Mouse (Mus musculus) brown adipose tissue, adult 24 weeks (tissue): ENCODE measurements around the gene Ubald2. TPM values are rescaled to one million over a fixed set of nuclear protein-coding genes. Genes with fewer than 3 reads are reported as not detected.

Experiments
- H3K27ac ChIP-seq: fragments of 200-500 bp; replicated peaks from 2 replicates; pipeline ENCODE4 v1.5.1; 2012; ENCODE audit warnings: low read depth, mild to moderate bottlenecking, low read length
- H3K4me1 ChIP-seq: fragments of 200-500 bp; 2 replicates; pipeline ENCODE4 v1.6.1; 2012; ENCODE audit warnings: low read length, mixed read lengths; ENCODE audit not compliant: control insufficient read depth, insufficient read depth, insufficient read length
- H3K4me3 ChIP-seq: fragments of 200-500 bp; 2 replicates; pipeline ENCODE4 v1.5.1; 2012; ENCODE audit warnings: low read depth, mild to moderate bottlenecking, low read length, moderate library complexity; ENCODE audit not compliant: insufficient read depth
- polyA plus RNA-seq: library from polyadenylated mRNA; stranded (reverse); fragments of >200 nt; gene quantifications from 2 replicates; pipeline ENCODE4 v1.2.4, GENCODE M21; 2012; ENCODE audit not compliant: missing spikeins, insufficient read depth, insufficient read length

Ubald2 gene
- polyA plus RNA-seq, 1 experiment = 38.4 TPM

DNA sequence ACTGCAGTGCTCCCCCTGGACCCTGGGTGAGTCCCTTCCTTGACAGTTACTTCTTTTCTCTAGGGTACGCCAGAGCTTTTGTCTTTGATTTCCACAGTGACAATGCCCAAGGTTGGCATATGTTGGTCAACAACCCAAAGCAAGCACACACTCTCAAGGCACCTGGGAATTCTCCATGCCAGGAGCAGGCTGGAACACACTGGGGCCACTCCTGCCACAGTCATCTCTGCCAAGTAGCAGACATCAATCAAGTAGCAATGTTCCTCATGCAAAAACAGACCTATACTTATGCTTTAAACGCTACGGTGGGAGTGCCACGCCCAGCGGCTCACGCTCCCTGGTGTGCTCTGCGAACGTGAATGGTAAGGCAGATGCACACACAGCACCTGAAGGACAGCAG lies 47.1 kb downstream of the Ubald2 start:
- H3K27ac ChIP-seq = no peak overlapping the region

DNA sequence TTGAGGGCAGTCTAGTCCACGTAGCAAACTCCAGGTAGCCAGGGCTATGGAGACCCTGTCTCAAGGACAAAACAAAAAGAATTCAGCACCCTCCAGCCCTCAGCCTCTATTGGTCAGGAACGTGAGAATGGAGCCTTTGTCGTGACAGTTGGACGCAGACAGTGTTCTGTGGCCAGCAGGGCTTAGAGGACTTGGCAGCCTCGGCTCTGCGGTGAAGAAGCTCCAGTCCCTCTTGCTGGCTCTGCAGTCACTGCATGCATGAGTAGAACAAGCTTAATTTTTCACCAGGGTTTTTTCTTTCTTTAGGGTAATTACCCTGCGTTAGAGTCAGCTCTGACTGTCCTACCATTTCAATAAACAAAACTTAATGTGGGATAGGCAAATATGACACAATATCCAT lies 47.9 kb downstream of the Ubald2 start:
- H3K27ac ChIP-seq = no peak overlapping the region
- H3K4me1 ChIP-seq = peaks cover 2% of the 10 kb centered on the region; the same call in 1 of the 2 replicates
- H3K4me3 ChIP-seq = no peak overlapping the region

More for the DNA sequence above, 47.1 kb downstream of the Ubald2 start:
- Histone ChIP-seq H3K4me3 (no peak overlapping the region), H3K4me1 (peaks cover 3% of the 10 kb centered on the region; the same call in 1 of the 2 replicates)

DNA sequence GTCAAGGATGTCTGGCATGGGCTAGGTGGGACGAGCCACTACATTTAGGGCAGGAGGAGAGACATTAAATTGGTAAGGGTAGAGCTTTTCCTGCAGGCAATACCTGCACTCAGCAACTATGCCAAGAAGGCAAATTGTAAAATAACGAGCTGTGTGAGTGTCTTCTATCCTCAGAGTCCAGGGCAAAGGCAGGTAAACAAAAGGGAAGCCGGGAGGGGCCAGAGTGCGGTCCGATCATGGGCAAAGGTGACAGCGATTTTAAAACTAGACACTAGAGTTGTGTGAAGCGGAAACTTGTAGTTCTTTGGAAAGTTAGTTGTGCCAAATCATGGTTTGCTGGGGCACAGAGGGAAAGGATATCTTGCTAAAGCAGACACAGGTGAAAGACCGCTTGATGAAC lies 50.4 kb downstream of the Ubald2 start:
- Histone ChIP-seq H3K27ac (no peak overlapping the region), H3K4me1 (peaks cover 5% of the 10 kb centered on the region), H3K4me3 (no peak overlapping the region)

DNA sequence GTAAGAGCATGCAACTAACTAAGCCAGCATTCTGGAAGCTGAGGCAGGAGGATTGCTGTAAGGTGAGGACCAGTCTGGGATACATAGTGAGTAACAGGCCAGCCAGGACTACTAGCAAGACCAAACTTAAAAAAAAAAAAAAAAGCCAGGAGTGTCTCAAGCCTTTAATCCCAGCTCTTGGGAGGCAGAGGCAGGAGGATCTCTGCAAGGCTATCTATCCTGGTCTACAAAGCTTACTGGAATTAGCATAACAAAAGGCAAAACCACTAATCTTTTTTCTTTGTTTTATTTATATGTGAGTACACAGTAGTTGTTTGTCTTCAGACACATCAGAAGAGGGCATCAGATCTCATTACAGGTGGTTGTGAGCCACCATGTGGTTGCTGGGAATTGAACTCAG lies 54.3 kb downstream of the Ubald2 start:
- H3K4me1 ChIP-seq = peaks cover 3% of the 10 kb centered on the region; the same call in 1 of the 2 replicates
- H3K4me3 ChIP-seq = no peak overlapping the region
- no peak overlapping the region for H3K27ac ChIP-seq

Other genes starting within 250 kb of the Ubald2 start
- 4.3 and 7.6 TPM in 2 replicates for gene Ten1, start 235.2 kb upstream of the Ubald2 start, polyA plus RNA-seq
- 223 and 402 TPM in 2 replicates for gene Acox1, start 235.0 kb upstream of the Ubald2 start, polyA plus RNA-seq
- gene Evpl, start 196.0 kb upstream of the Ubald2 start, polyA plus RNA-seq = 0.16 TPM in 1 of 2 replicates, not detected in the other
- 23.4 and 31.3 TPM in 2 replicates for gene Srp68, start 159.9 kb upstream of the Ubald2 start, polyA plus RNA-seq
- gene Galr2, start 153.2 kb upstream of the Ubald2 start, polyA plus RNA-seq = not detected in 2 replicates
- 61.2 and 74.2 TPM in 2 replicates for gene Exoc7, start 126.9 kb upstream of the Ubald2 start, polyA plus RNA-seq
- gene Foxj1, start 98.7 kb upstream of the Ubald2 start, polyA plus RNA-seq = not detected in 2 replicates
- gene Rnf157, start 21.1 kb upstream of the Ubald2 start, polyA plus RNA-seq = 0.67 TPM in 1 of 2 replicates, not detected in the other
- gene Qrich2, start 32.1 kb downstream of the Ubald2 start, polyA plus RNA-seq = not detected in 2 replicates
- 19.2 and 19.3 TPM in 2 replicates for gene Prpsap1, start 60.1 kb downstream of the Ubald2 start, polyA plus RNA-seq
- gene Sphk1, start 96.8 kb downstream of the Ubald2 start, polyA plus RNA-seq = not detected in 2 replicates
- 7.1 and 7.8 TPM in 2 replicates for gene Ube2o, start 147.4 kb downstream of the Ubald2 start, polyA plus RNA-seq
- not detected in 2 replicates for gene Aanat, start 152.3 kb downstream of the Ubald2 start, polyA plus RNA-seq
- 4.4 and 8.2 TPM in 2 replicates for gene Rhbdf2, start 192.9 kb downstream of the Ubald2 start, polyA plus RNA-seq
- gene Prcd, start 219.4 kb downstream of the Ubald2 start, polyA plus RNA-seq = 1.5 TPM in 1 of 2 replicates, not detected in the other
- 13.4 and 18.7 TPM in 2 replicates for gene Cygb, start 220.2 kb downstream of the Ubald2 start, polyA plus RNA-seq